Mouse (Mus musculus) left cerebral cortex, postnatal 36 days (tissue): ENCODE measurements at regions not wholly inside any gene's neighbourhood (a gene's known extent, or its start where the extent isn't known, plus 50 kb on each side); places are given as distances from the start of the nearest gene placed in this dataset. TPM values are rescaled to one million over a fixed set of nuclear protein-coding genes. Genes with fewer than 3 reads are reported as not detected.

Source experiments
- DNase-seq, 2 experiments: peaks; one replicate each; pipeline ENCODE4 v3.0.0; 2021 to 2022; ENCODE audit warnings: low spot score in 2 of 2, mixed read lengths in 1 of 2
- intact Hi-C: fragments of 180-260 bp; cut with DNase I; formaldehyde crosslinking; loops from one replicate; pipeline ENCODE4 v1.15.1; 2025
- microRNA-seq: library from miRNA; unstranded; fragments of <30 nt; microRNA quantifications from one replicate; pipeline ENCODE4 v1.2.0, GENCODE M21; 2022

GRCm38 (mm10) chr7:35898701-35899445 is 96.1 kb upstream of the Zfp507 start:
- intact Hi-C loops: no loop called here
- DNase-seq: no peak

GRCm38 (mm10) chr7:35893292-35893691 is 90.5 kb upstream of the Zfp507 start:
- DNase-seq: peak; percentile 51 to 62
- intact Hi-C loops: no loop called here

GRCm38 (mm10) chr7:35886051-35886450 is 83.2 kb upstream of the Zfp507 start:
- DNase-seq: no peak
- intact Hi-C loops: no loop called here

GRCm38 (mm10) chr7:35879755-35880304 is 77.0 kb upstream of the Zfp507 start:
- intact Hi-C loops: loop anchor here (5.0 kb wide), 1 partner anchor 1467 kb away; no protein-coding TSS in a partner anchor
- DNase-seq: peak; percentile 64 to 76

GRCm38 (mm10) chr7:35878164-35878563 is 75.4 kb upstream of the Zfp507 start:
- peak; percentile 29 to 34 for DNase-seq
- intact Hi-C loops: no loop called here

- DNase-seq: no peak
- intact Hi-C loops: no loop called here
These were observed 58.2 kb upstream of the Zfp507 start for GRCm38 (mm10) chr7:35861049-35861448.

GRCm38 (mm10) chr7:35859601-35860000 is 56.8 kb upstream of the Zfp507 start:
- DNase-seq: no peak
- intact Hi-C loops: no loop called here

GRCm38 (mm10) chr7:35857693-35858092 is 54.9 kb upstream of the Zfp507 start:
- intact Hi-C loops: no loop called here
- no peak for DNase-seq

Small RNA genes lying in the stretch of these regions (microRNA-seq; reads per million reads assigned to microRNA genes)
- gene Gm23292: not detected
